9 mouse cellular contexts compared by ENCODE assay signal in genomic region chr15:84053859-84054258, GRCm38 (mm10). TPM values are rescaled to one million over a fixed set of nuclear protein-coding genes. Genes with fewer than 3 reads are reported as not detected.
DNase-seq lines count a peak whose midpoint lies in the region; ATAC-seq lines count a peak whose summit lies in the region.
"Had no signal": no experiment of that assay in that cellular context is flagged by ENCODE, and none has a peak within 500 bp of the region (broad histone marks: within the 10 kb centered on the region; RNA-seq: fewer than 3 reads in every experiment).

No protein-coding gene starts in this region.

- H3K9ac ChIP-seq in heart, embryonic 15.5 days: no peak overlapping the region

- H3K4me3 ChIP-seq in forebrain, embryonic 10.5 days: no peak overlapping the region
- H3K4me3 ChIP-seq in heart, embryonic 15.5 days: no peak overlapping the region
- H3K4me3 ChIP-seq: myocyte had no signal

- 42% methylated on average over 9 of the region's 9 CpGs for WGBS in forebrain, embryonic 10.5 days
- 14% methylated on average over 9 of the region's 9 CpGs for WGBS in heart, embryonic 15.5 days

- peak; percentile 37 for DNase-seq in CD4-positive, CD25-positive, alpha-beta regulatory T cell, adult 2 months (ENCODE audit: low read depth, low spot score)
- peak; percentile 29 for DNase-seq in c-Kit-positive CD71-negative TER-119-negative erythroid progenitor cells, embryonic 14.5 days (ENCODE audit: low read depth)
- peak; percentile 77 for DNase-seq in forebrain, embryonic 10.5 days (ENCODE audit: extremely low spot score, low spot score)
- DNase-seq in layer of hippocampus, adult 18-20 months (ENCODE audit: low spot score in 2 of 2): peak; percentile 71 to 88
- peak; percentile 85 for DNase-seq in lung, postnatal 10 days
- peak; percentile 89 to 94 for DNase-seq in right cerebral cortex, adult 2 months (ENCODE audit: low spot score in 2 of 2)

- no peak overlapping the region for H3K27ac ChIP-seq in forebrain, embryonic 10.5 days
- no peak overlapping the region for H3K27ac ChIP-seq in heart, embryonic 15.5 days

- peaks cover 18% of the 10 kb centered on the region for H3K4me1 ChIP-seq in forebrain, embryonic 10.5 days
- peaks cover 5% of the 10 kb centered on the region for H3K4me1 ChIP-seq in heart, embryonic 15.5 days (replicated peaks)

- H3K36me3 ChIP-seq in forebrain, embryonic 10.5 days (replicated peaks): no peaks in the 10 kb centered on the region
- no peaks in the 10 kb centered on the region for H3K36me3 ChIP-seq in heart, embryonic 15.5 days

- peaks cover 12% of the 10 kb centered on the region for H3K27me3 ChIP-seq in forebrain, embryonic 10.5 days (ENCODE audit: poor library complexity, severe bottlenecking)
- H3K27me3 ChIP-seq in heart, embryonic 15.5 days: 0 out of 2 replicates have a peak, but pooled peaks cover 11% of the 10 kb centered on the region

- no peaks in the 10 kb centered on the region for H3K9me3 ChIP-seq in forebrain, embryonic 10.5 days
- H3K9me3 ChIP-seq in heart, embryonic 15.5 days (replicated peaks): no peaks in the 10 kb centered on the region

- H3K4me2 ChIP-seq in heart, embryonic 15.5 days: no peak overlapping the region

- ATAC-seq in CD4-positive, CD25-positive, alpha-beta regulatory T cell, adult 4 months: no peak
- ATAC-seq in heart, embryonic 15.5 days (replicated peaks; ENCODE audit: insufficient number of reproducible peaks, insufficient read depth, low FRiP score, low read depth): peak; percentile 50; the same call in 1 of the 2 replicates

RNA-seq across cellular contexts. Expression of gene Efcab6, which starts 11.3 kb away (rescaled TPM):
- polyA plus RNA-seq in CD4-positive, CD25-positive, alpha-beta regulatory T cell, adult 4 months (2017; shearing (Covaris generic)): not detected
- 0.19 and 0.23 TPM in 2 replicates for polyA plus RNA-seq in forebrain, embryonic 10.5 days (2016; fragmentation: Nextera tagmentation; extraction: Ambion mirVana)
- polyA plus RNA-seq in heart, embryonic 15.5 days (2015; fragmentation: Nextera tagmentation; extraction: Ambion mirVana): 0.24 and 0.51 TPM in 2 replicates
- total RNA-seq in layer of hippocampus, adult 18-20 months (2021): 1 to 10 TPM; 6.3 to 7.6 TPM
- polyA plus RNA-seq: myocyte had no signal

RNA-seq across cellular contexts. Expression of gene Sult4a1, which starts 51.7 kb away (rescaled TPM):
- not detected for polyA plus RNA-seq in CD4-positive, CD25-positive, alpha-beta regulatory T cell, adult 4 months (2017; shearing (Covaris generic))
- 9.3 and 10.6 TPM in 2 replicates for polyA plus RNA-seq in forebrain, embryonic 10.5 days (2016; fragmentation: Nextera tagmentation; extraction: Ambion mirVana)
- 0.52 and 1.3 TPM in 2 replicates for polyA plus RNA-seq in heart, embryonic 15.5 days (2015; fragmentation: Nextera tagmentation; extraction: Ambion mirVana)
- total RNA-seq in layer of hippocampus, adult 18-20 months (2021): 100 to 1,000 TPM; 350 to 353 TPM
- polyA plus RNA-seq: myocyte had no signal

Comparison
In these comparisons a context has a peak if more than half of its experiments do, and no peak if none do; other contexts are left out.
1. DNase-seq: peak in every context shown above with its lines; median percentile 92 in right cerebral cortex, adult 2 months; 85 in lung, postnatal 10 days; 80 in layer of hippocampus, adult 18-20 months; 77 in forebrain, embryonic 10.5 days; 37 in CD4-positive, CD25-positive, alpha-beta regulatory T cell, adult 2 months; 29 in c-Kit-positive CD71-negative TER-119-negative erythroid progenitor cells, embryonic 14.5 days.